Mouse (Mus musculus) midbrain, embryonic 14.5 days (tissue): ENCODE results near the gene Serp1. TPM values are rescaled to one million over a fixed set of nuclear protein-coding genes. Genes with fewer than 3 reads are reported as not detected.

Experiments used
- polyA plus RNA-seq: library from polyadenylated mRNA; unstranded; fragments of >200 nt; fragmentation: Nextera tagmentation; extraction: Ambion mirVana; gene quantifications from 2 replicates; pipeline ENCODE4 v1.2.1, GENCODE M21; 2014

The Serp1 gene
- polyA plus RNA-seq, 1 experiment from 2014 or later, result 69.1 TPM

Other genes with a start within 250 kb of the Serp1 start
- 14.5 and 14.6 TPM in 2 replicates for gene Tsc22d2, start 111.2 kb downstream of the Serp1 start, polyA plus RNA-seq
- 35.3 and 43.5 TPM in 2 replicates for gene Eif2a, start 71 bp downstream of the Serp1 start, polyA plus RNA-seq
- gene Selenot, start 50.7 kb upstream of the Serp1 start, polyA plus RNA-seq, result 33.9 and 36.7 TPM in 2 replicates
- gene Erich6, start 111.3 kb upstream of the Serp1 start, polyA plus RNA-seq, result 0.23 and 0.41 TPM in 2 replicates
- 9.9 and 11.8 TPM in 2 replicates for gene Siah2, start 166.5 kb upstream of the Serp1 start, polyA plus RNA-seq